Mouse (Mus musculus) hindbrain, embryonic 16.5 days (tissue): ENCODE measurements around the gene Olfr20. TPM values are rescaled to one million over a fixed set of nuclear protein-coding genes. Genes with fewer than 3 reads are reported as not detected.
A peak's percentile ranks its signal among the peaks of the same experiment; 100 is the strongest.
"Not testable (repeated sequence)": the region's sequence is repeated elsewhere in the genome, so short reads cannot be mapped to it uniquely, and the experiment has no call there.

ENCODE experiments used
- ATAC-seq: fragments of 200-750 bp; cut with Nextera tagmentation; 2 replicates; pipeline ENCODE4 v1.8.0; 2017; ENCODE audit warnings: moderate TSS enrichment, moderate library complexity
- H3K27ac ChIP-seq: fragments of 300-500 bp; sonication (generic); 2 replicates; pipeline ENCODE4 v1.5.1; 2014; ENCODE audit warnings: low read depth, mild to moderate bottlenecking, control low read depth, low read length, moderate library complexity
- H3K27me3 ChIP-seq: fragments of 300-500 bp; sonication (generic); replicated peaks from 2 replicates; pipeline ENCODE4 v1.6.1; 2014; ENCODE audit warnings: low read length; ENCODE audit not compliant: control insufficient read depth, insufficient read depth
- H3K36me3 ChIP-seq: fragments of 300-500 bp; sonication (generic); 2 replicates; pipeline ENCODE4 v1.6.1; 2014; ENCODE audit warnings: mild to moderate bottlenecking, low read length, moderate library complexity, mixed read lengths; ENCODE audit not compliant: control insufficient read depth, insufficient read depth
- H3K4me1 ChIP-seq: fragments of 300-500 bp; sonication (generic); 2 replicates; pipeline ENCODE4 v1.6.1; 2014; ENCODE audit warnings: low read depth, low read length; ENCODE audit not compliant: control insufficient read depth, insufficient read depth
- H3K4me2 ChIP-seq: fragments of 300-500 bp; sonication (generic); 2 replicates; pipeline ENCODE4 v1.6.1; 2014; ENCODE audit warnings: mild to moderate bottlenecking, low read length, control low read depth, moderate library complexity
- H3K4me3 ChIP-seq: fragments of 300-500 bp; sonication (generic); 2 replicates; pipeline ENCODE4 v1.5.1; 2014; ENCODE audit warnings: mild to moderate bottlenecking, low read length, control low read depth, moderate library complexity
- H3K9ac ChIP-seq: fragments of 300-500 bp; sonication (generic); 2 replicates; pipeline ENCODE4 v1.6.1; 2014; ENCODE audit warnings: low read depth, mild to moderate bottlenecking, control low read depth, low read length, moderate library complexity
- H3K9me3 ChIP-seq: fragments of 300-500 bp; sonication (generic); 2 replicates; pipeline ENCODE4 v1.6.1; 2014; ENCODE audit warnings: mild to moderate bottlenecking, low read length, moderate library complexity; ENCODE audit not compliant: control insufficient read depth
- WGBS: fragments of 180-500 bp; shearing (Covaris S2); extraction: QIAGEN DNeasy Blood & Tissue Kit; methylation state at CpG from one replicate; pipeline ENCODE4 v1.1.7; 2014; 5-methylcytosine and 5-hydroxymethylcytosine counted together
- polyA plus RNA-seq: library from polyadenylated mRNA; unstranded; fragments of >200 nt; fragmentation: Nextera tagmentation; extraction: Ambion mirVana; gene quantifications from 2 replicates; pipeline ENCODE4 v1.2.1, GENCODE M21; 2015

Olfr20 gene
- not detected in 2 replicates for polyA plus RNA-seq

- Histone ChIP-seq H3K4me1 (no peaks in the 10 kb centered on the region), H3K27ac (no peak within 1 kb of the TSS), H3K27me3 (no peaks in the 10 kb centered on the region), H3K9me3 (no peaks in the 10 kb centered on the region), H3K36me3 (no peaks in the 10 kb centered on the region), H3K4me3 (no peak within 1 kb of the TSS), H3K4me2 (no peak within 1 kb of the TSS), H3K9ac (no peak within 1 kb of the TSS)
- no peak for ATAC-seq
- WGBS: 45% methylated on average over 3 of the region's 3 CpGs
These were observed at the start of gene Olfr20 for GRCm38 (mm10) chr11:73350483-73350882. TSS of gene Olfr20 (plus strand) at chr11:73350783.

DNA sequence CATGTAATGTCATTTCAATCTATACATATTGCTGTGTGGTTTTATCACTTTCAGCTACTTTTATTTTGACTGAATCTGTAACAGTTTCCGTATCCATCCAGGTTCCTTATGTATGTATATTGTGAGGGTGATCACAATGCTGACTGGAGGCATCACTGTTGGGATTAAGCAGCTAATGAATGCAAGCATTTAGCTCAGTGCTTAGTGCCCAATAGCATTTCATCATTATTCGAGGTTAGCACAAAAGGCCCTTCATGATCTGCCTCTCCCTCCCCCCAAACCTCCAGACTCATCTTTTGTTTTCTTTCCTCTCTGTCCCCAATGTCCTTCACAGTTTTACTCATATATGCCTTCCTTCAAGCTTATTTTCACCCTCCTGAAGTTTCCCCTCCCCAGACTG, 47.5 kb upstream of the Olfr20 start:
- WGBS: 28% methylated on average over 2 of the region's 2 CpGs
- no peak overlapping the region for H3K4me2 ChIP-seq
- ATAC-seq: no peak
- no peaks in the 10 kb centered on the region for H3K4me1 ChIP-seq
- no peaks in the 10 kb centered on the region for H3K9me3 ChIP-seq
- no peak overlapping the region for H3K4me3 ChIP-seq
- H3K27ac ChIP-seq: no peak overlapping the region
- no peaks in the 10 kb centered on the region for H3K27me3 ChIP-seq
- H3K9ac ChIP-seq: no peak overlapping the region
- no peaks in the 10 kb centered on the region for H3K36me3 ChIP-seq

GRCm38 (mm10) chr11:73315961-73316360, 34.6 kb upstream of the Olfr20 start:
- Histone ChIP-seq H3K9me3 (no peaks in the 10 kb centered on the region), H3K9ac (no peak overlapping the region), H3K36me3 (no peaks in the 10 kb centered on the region), H3K4me3 (no peak overlapping the region), H3K27me3 (no peaks in the 10 kb centered on the region), H3K4me1 (no peaks in the 10 kb centered on the region), H3K4me2 (no peak overlapping the region), H3K27ac (no peak overlapping the region)
- ATAC-seq: no peak
- WGBS: 48% methylated on average over 3 of the region's 3 CpGs

GRCm38 (mm10) chr11:73318581-73318980, 32.0 kb upstream of the Olfr20 start:
- not testable (repeated sequence) for H3K4me3 ChIP-seq, H3K36me3 ChIP-seq, H3K9me3 ChIP-seq, H3K4me2 ChIP-seq, H3K27me3 ChIP-seq, ATAC-seq, H3K27ac ChIP-seq, H3K9ac ChIP-seq, H3K4me1 ChIP-seq
- 92% methylated on average over 2 of the region's 2 CpGs for WGBS

DNA sequence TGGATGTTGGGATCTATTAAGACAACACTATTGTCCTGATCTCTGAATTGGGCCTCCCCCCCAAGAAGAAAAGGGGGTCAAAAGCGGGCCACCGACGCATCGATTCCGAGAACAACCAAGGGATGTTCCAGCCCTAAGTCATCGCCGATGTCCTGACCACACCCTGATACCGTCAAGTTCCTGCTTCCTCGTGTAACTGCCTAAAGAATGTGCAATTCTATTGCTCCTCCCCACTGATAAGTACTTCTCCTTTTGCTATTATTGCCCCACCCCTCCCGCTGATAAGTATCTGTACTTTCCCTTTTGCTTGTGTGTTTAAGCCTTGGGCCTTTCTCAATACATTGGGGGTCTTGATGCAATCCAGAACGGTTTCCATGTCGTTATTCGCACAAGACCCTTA, 29.5 kb upstream of the Olfr20 start:
- H3K4me1 ChIP-seq, H3K4me3 ChIP-seq, H3K9me3 ChIP-seq, H3K9ac ChIP-seq, H3K36me3 ChIP-seq, ATAC-seq, H3K27me3 ChIP-seq, H3K27ac ChIP-seq, H3K4me2 ChIP-seq: not testable (repeated sequence)
- 93% methylated on average over 13 of the region's 13 CpGs for WGBS

DNA sequence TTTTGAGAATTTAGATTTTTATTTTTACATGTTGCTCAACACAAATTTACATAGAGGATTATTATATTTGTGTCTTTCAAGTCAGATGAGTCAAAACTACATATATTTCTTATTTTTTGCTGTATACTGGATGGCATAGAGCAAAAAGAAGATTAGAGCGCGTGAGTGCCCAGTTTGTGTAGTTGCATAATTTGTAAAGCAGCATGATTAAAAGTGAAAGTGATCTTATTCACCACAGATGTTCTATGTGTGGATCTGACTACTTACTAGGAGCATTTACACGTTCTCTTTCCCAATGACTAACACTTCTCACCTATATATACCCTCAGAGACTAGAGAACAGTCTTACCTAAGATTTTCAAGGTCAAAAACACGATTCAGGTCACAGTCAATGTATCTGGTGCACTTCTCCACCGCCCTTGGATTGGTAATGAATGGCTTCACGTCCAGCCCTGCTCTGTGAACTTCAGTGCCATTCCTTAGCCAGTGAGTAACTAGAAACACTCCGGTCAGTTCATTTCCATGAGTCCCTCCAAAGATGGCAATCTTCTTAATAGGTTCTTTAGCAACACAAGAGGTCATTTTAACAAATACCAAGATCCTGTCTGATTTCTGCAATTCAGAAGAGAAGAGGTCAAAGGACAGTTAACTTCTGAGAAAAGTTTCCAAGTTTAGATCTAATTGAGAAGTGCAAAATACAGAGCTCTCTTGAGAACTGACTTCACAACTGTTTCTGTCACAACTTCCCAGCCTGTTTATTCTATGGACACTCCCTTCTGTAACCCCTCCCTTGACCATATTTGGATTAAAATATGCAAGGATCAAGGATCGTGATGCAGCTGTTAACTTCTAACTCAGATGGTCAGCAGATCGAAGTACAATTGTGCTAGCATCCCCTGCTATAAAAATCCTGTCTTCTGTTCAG, 26.4 kb upstream of the Olfr20 start:
- H3K9me3 ChIP-seq: no peaks in the 10 kb centered on the region
- no peak overlapping the region for H3K27ac ChIP-seq
- no peak overlapping the region for H3K4me2 ChIP-seq
- WGBS: 70% methylated on average over 9 of the region's 9 CpGs
- no peaks in the 10 kb centered on the region for H3K27me3 ChIP-seq
- no peaks in the 10 kb centered on the region for H3K4me1 ChIP-seq
- no peak overlapping the region for H3K4me3 ChIP-seq
- ATAC-seq: no peak
- no peak overlapping the region for H3K9ac ChIP-seq
- no peaks in the 10 kb centered on the region for H3K36me3 ChIP-seq

DNA sequence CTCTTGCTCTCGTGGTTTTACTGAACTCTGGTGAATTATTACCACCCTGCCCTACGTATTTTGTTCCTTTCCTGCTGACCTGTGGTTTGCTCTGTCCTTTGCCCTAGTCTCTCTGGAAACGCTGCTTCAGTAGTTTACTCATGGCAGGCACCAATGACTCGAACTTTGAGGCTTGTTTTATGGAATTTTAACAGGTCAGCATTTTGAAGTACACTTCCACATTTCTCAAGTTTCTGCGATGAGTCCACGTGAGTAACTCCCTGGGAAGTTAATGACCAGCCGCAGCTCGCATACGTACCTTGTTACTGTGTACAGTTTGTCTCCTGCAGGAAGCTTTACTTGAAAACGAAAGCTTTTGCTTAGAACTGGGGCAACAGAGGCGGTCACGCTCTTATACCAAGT, 24.1 kb upstream of the Olfr20 start:
- WGBS: 59% methylated on average over 12 of the region's 12 CpGs
- no peak for ATAC-seq
- no peaks in the 10 kb centered on the region for H3K27me3 ChIP-seq
- H3K27ac ChIP-seq: no peak overlapping the region
- no peaks in the 10 kb centered on the region for H3K36me3 ChIP-seq
- H3K4me3 ChIP-seq: no peak overlapping the region
- peaks cover 4% of the 10 kb centered on the region; the same call in 1 of the 2 replicates for H3K9me3 ChIP-seq
- H3K9ac ChIP-seq: no peak overlapping the region
- no peaks in the 10 kb centered on the region for H3K4me1 ChIP-seq
- no peak overlapping the region for H3K4me2 ChIP-seq

DNA sequence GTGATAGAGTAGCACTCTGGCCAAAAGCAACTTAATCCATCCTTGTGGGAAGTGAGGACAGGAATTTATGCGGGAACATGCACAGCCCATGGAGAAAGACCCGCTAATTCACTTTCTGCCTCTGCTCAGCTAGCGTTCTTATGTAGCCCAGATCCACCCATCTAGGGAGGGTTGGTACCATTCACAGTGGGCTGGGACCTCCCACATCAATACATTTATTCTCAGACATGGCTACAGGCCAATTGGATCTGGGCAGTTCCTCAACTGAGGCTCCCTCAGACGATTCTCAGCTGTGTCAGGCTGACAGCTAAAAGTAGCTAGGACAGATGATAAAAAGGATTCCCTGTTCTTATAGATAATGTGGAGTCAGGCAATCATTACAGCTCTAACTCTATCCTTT, 23.2 kb upstream of the Olfr20 start:
- H3K36me3 ChIP-seq: no peaks in the 10 kb centered on the region
- H3K4me3 ChIP-seq: no peak overlapping the region
- no peaks in the 10 kb centered on the region for H3K4me1 ChIP-seq
- WGBS: 57% methylated on average over 4 of the region's 4 CpGs
- H3K27me3 ChIP-seq: no peaks in the 10 kb centered on the region
- H3K27ac ChIP-seq: no peak overlapping the region
- ATAC-seq: peak; percentile 9; the same call in 1 of the 2 replicates
- peaks cover 4% of the 10 kb centered on the region; the same call in 1 of the 2 replicates for H3K9me3 ChIP-seq
- H3K4me2 ChIP-seq: no peak overlapping the region
- no peak overlapping the region for H3K9ac ChIP-seq

DNA sequence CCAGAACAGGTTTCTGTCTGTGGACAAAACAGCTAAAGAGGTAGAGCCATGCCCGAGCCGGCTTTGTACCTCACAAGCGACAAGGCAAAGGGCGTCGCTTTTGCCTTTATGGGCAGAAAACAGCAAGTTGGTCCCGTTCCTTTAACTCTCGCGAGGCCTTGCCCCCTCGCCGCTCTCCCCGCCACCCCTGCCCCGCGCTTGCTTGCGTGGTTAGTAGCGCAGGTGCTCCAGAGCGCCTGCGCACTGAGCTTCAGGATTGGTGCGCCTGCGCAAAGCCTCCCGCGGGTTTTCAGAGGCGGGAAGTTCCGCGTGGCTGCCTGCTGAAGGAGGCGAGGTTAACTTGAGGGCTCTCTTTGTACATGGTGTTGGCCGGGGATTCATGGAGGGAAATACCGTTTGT, 21.1 kb upstream of the Olfr20 start, which contains the start of the genes Aspa, Gm49340 and Spata22:
Aspa (minus strand) TSS at position 155 of the 400 bp plus-strand sequence.
Gm49340 (plus strand) TSS at position 300 of the 400 bp plus-strand sequence.
Spata22 (plus strand) TSS at position 300 of the 400 bp plus-strand sequence.
- H3K36me3 ChIP-seq: no peaks in the 10 kb centered on the region
- 82% methylated on average over 27 of the region's 27 CpGs for WGBS
- H3K4me1 ChIP-seq: no peaks in the 10 kb centered on the region
- H3K9ac ChIP-seq: no peak within 1 kb of the TSS
- no peak within 1 kb of the TSS for H3K4me3 ChIP-seq
- peaks cover 4% of the 10 kb centered on the region; the same call in 1 of the 2 replicates for H3K9me3 ChIP-seq
- no peaks in the 10 kb centered on the region for H3K27me3 ChIP-seq
- no peak within 1 kb of the TSS for H3K4me2 ChIP-seq
- no peak for ATAC-seq
- no peak within 1 kb of the TSS for H3K27ac ChIP-seq
